Mouse (Mus musculus) kidney, embryonic 16.5 days (tissue): ENCODE measurements at regions not wholly inside any gene's neighbourhood (a gene's known extent, or its start where the extent isn't known, plus 50 kb on each side); places are given as distances from the start of the nearest gene placed in this dataset.
A peak's percentile ranks its signal among the peaks of the same experiment; 100 is the strongest.
"Not testable (repeated sequence)": the region's sequence is repeated elsewhere in the genome, so short reads cannot be mapped to it uniquely, and the experiment has no call there.

Experiments
- ATAC-seq: fragments of 200-750 bp; cut with Nextera tagmentation; 2 replicates; pipeline ENCODE4 v1.8.0; 2017; ENCODE audit warnings: moderate TSS enrichment; ENCODE audit not compliant: low FRiP score, low TSS enrichment
- H3K27ac ChIP-seq: fragments of 300-500 bp; sonication (generic); 2 replicates; pipeline ENCODE4 v1.5.1; 2014; ENCODE audit warnings: low read length
- H3K27me3 ChIP-seq: fragments of 300-500 bp; sonication (generic); 2 replicates; pipeline ENCODE4 v1.6.1; 2014; ENCODE audit warnings: low read length, control low read depth, mixed read lengths; ENCODE audit not compliant: insufficient read depth
- H3K36me3 ChIP-seq: fragments of 300-500 bp; sonication (generic); 2 replicates; pipeline ENCODE4 v1.6.1; 2014; ENCODE audit warnings: low read length, control low read depth, mixed read lengths; ENCODE audit not compliant: insufficient read depth
- H3K4me1 ChIP-seq: fragments of 300-500 bp; sonication (generic); 2 replicates; pipeline ENCODE4 v1.6.1; 2014; ENCODE audit warnings: low read length, control low read depth, mixed read lengths; ENCODE audit not compliant: insufficient read depth
- H3K4me2 ChIP-seq: fragments of 300-500 bp; sonication (generic); replicated peaks from 2 replicates; pipeline ENCODE4 v1.6.1; 2014; ENCODE audit warnings: low read depth, low read length
- H3K4me3 ChIP-seq: fragments of 300-500 bp; sonication (generic); 2 replicates; pipeline ENCODE4 v1.5.1; 2014; ENCODE audit warnings: mild to moderate bottlenecking, low read length
- H3K9ac ChIP-seq: fragments of 300-500 bp; sonication (generic); replicated peaks from 2 replicates; pipeline ENCODE4 v1.6.1; 2014; ENCODE audit warnings: low read length
- H3K9me3 ChIP-seq: fragments of 300-500 bp; sonication (generic); 2 replicates; pipeline ENCODE4 v1.6.1; 2016; ENCODE audit warnings: low read length, control low read depth
- WGBS: fragments of 180-500 bp; shearing (Covaris S2); extraction: QIAGEN DNeasy Blood & Tissue Kit; methylation state at CpG from one replicate; pipeline ENCODE4 v1.1.7; 2014; 5-methylcytosine and 5-hydroxymethylcytosine counted together

DNA sequence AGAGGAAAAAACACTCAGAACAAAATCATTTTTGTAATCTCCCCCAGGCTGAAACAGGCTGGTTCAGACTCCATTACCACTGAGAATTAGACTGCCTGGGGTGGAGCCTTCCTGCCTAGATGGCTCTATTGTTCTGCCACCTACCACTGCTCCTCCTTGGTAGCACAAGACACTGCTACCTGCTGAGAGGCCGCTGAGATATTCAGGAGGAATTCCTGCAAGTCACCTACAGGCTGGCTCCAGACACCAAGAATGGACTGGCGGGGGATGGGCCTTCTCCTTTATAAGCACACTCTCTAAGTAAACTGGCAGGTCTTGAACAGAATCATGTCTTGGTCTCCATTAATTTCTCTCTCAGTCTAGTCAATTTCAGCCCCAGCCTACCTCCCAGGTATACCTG, 3289.4 kb downstream of the Gm37988 start:
- no peak for ATAC-seq
- no peaks in the 10 kb centered on the region for H3K36me3 ChIP-seq
- 84% methylated on average over 2 of the region's 2 CpGs for WGBS
- H3K4me2 ChIP-seq = no peak overlapping the region
- H3K9me3 ChIP-seq = no peaks in the 10 kb centered on the region
- H3K9ac ChIP-seq = no peak overlapping the region
- H3K27ac ChIP-seq = no peak overlapping the region
- H3K27me3 ChIP-seq = no peaks in the 10 kb centered on the region
- H3K4me1 ChIP-seq = no peaks in the 10 kb centered on the region
- H3K4me3 ChIP-seq = no peak overlapping the region

DNA sequence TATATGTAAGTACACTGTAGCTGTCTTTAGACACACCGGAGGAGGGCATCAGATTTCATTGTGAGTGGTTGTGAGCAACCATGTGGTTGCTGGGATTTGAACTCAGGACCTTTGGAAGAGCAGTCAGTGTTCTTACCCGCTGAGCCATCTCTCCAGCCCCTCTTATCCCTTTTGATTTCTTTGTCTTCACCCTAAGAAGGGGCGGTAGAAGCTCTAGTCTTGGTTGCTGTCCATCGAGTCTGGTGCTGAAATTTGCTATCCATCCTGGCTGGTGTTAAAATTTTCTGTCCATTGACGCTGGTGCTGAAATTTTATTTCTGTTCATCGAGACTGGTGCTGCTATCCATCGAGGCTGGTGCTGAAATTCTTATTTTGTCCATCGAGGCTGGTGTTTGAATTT, 3290.9 kb upstream of the A830018L16Rik start:
- H3K4me2 ChIP-seq, H3K9ac ChIP-seq, H3K4me3 ChIP-seq, H3K4me1 ChIP-seq, H3K27me3 ChIP-seq, H3K36me3 ChIP-seq, H3K27ac ChIP-seq, H3K9me3 ChIP-seq: not testable (repeated sequence)
- 40% methylated on average over 8 of the region's 8 CpGs for WGBS
- peak; percentile 46; the same call in 1 of the 2 replicates for ATAC-seq

DNA sequence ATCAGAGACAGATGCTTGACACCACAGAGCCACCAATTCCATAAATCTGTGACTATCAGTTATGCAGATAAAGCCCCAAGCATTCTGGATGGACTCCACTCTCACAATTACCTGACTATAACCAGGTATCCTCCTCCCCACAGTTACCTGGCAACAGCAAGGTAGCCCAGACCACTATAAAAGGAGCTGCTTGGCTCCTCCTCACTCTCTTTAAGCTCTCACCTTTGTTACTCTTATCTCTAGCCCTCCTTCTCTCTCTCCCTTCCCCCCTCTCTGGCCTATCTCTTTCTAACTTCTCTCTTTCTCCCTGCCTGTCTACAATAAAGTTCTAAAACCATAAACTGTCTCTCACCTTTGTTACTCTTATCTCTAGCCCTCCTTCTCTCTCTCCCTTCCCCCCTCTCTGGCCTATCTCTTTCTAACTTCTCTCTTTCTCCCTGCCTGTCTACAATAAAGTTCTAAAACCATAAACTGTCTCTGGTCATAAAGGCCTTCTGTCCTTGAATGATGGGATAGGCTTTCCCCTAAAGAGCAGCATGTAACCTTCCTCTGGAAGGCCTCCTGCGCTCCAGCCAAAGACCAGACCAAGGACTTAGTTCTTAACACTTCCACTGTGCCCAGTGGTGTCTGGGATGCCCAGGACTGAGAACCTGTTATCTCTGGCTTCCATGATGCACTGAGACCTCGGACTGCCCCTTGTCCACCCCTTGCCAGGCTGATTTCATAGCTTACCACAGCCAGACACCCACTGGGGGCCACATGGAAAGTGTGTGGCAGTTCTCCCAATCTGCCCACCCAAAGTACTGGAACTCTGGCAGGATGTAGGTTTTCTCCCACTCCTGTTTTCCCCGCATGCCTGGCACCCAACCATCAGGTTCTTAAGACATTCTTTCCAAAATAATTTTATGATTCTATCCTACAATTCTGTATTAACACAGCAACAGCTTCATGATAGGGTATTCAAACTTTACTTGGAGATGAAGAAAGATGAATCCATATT, 3279.2 kb upstream of the A830018L16Rik start:
- not testable (repeated sequence) for H3K36me3 ChIP-seq, H3K9ac ChIP-seq, H3K27ac ChIP-seq, H3K27me3 ChIP-seq, H3K4me1 ChIP-seq, H3K4me3 ChIP-seq, H3K9me3 ChIP-seq, ATAC-seq, H3K4me2 ChIP-seq
- WGBS = 73% methylated on average over 3 of the region's 3 CpGs

DNA sequence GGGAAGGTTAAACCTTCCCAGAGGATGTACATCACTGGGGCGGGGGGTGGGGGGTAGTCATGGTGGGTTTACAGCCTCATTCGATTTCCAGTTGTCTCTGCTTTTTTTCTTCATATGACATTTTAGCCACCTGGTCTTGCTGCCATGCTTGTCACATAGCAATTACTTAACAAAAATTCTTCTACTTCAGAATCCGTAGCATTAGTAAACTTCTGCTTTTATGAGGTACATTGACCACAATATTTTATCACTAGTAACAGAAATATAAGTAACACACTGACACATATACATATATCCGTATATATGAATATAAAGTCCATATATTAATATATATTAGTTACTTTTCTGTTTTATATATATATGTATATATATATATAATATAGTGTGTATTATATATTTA, 3271.3 kb upstream of the A830018L16Rik start:
- Histone ChIP-seq H3K27ac (no peak overlapping the region), H3K36me3 (no peaks in the 10 kb centered on the region), H3K9me3 (no peaks in the 10 kb centered on the region; the same call in 1 of the 2 replicates), H3K4me2 (no peak overlapping the region), H3K4me1 (no peaks in the 10 kb centered on the region), H3K27me3 (no peaks in the 10 kb centered on the region), H3K4me3 (no peak overlapping the region), H3K9ac (no peak overlapping the region)
- ATAC-seq = no peak
- WGBS = 75% methylated on average over 4 of the region's 4 CpGs

DNA sequence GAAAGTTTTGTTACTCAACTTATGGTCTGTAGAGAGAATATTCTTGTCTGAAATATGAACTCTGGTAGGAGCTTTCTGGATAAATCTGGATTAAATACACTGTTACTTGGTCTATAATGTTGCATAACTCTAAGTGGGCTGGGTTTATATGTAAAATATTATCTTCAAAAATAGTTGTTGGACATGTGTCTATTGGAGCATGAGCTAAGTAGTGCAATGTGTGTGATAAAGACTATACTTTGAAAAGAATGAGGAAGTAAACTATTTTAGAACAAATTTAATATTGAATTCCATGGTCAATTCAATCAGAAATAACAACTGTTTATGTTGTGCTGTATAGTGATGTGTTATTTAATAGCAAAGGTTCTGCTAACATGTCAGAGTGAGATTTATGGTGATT, 3240.7 kb upstream of the A830018L16Rik start:
- no peak for ATAC-seq
- H3K9ac ChIP-seq = no peak overlapping the region

More for the DNA sequence above, 3240.7 kb upstream of the A830018L16Rik start:
- no peaks in the 10 kb centered on the region for H3K27me3 ChIP-seq
- no peak overlapping the region for H3K4me3 ChIP-seq
- H3K36me3 ChIP-seq = no peaks in the 10 kb centered on the region
- H3K27ac ChIP-seq = no peak overlapping the region
- no peaks in the 10 kb centered on the region for H3K4me1 ChIP-seq
- no peak overlapping the region for H3K4me2 ChIP-seq
- H3K9me3 ChIP-seq = 0 out of 2 replicates have a peak, but pooled peaks cover 2% of the 10 kb centered on the region
